In genomic region chr10:111196191-111196590, GRCm38 (mm10) we compare ENCODE assay signal across 22 mouse cellular contexts. TPM values are rescaled to one million over a fixed set of nuclear protein-coding genes. Genes with fewer than 3 reads are reported as not detected.
DNase-seq lines count a peak whose midpoint lies in the region; ATAC-seq and TF ChIP-seq lines count a peak whose summit lies in the region.
"Had no signal": no experiment of that assay in that cellular context is flagged by ENCODE, and none has a peak within 500 bp of the region (broad histone marks: within the 10 kb centered on the region; RNA-seq: fewer than 3 reads in every experiment).

No protein-coding gene starts in this region.

- H3K4me2 ChIP-seq in forebrain, embryonic 15.5 days (replicated peaks): no peak overlapping the region
- H3K4me2 ChIP-seq in forebrain, postnatal 0 days (ENCODE audit: low read depth): no peak overlapping the region
- no peak overlapping the region for H3K4me2 ChIP-seq in liver, embryonic 12.5 days
- no peak overlapping the region for H3K4me2 ChIP-seq in liver, postnatal 0 days (ENCODE audit: low read depth, low read length)
- H3K4me2 ChIP-seq in midbrain, embryonic 13.5 days (replicated peaks): no peak overlapping the region
- no peak overlapping the region for H3K4me2 ChIP-seq in midbrain, postnatal 0 days (ENCODE audit: low read depth, low read length, poor library complexity, severe bottlenecking)
- H3K4me2 ChIP-seq: embryonic facial prominence, embryonic 15.5 days; heart, embryonic 13.5 days; hindbrain, embryonic 13.5 days had no signal

- H3K27me3 ChIP-seq in forebrain, embryonic 15.5 days: no peaks in the 10 kb centered on the region
- no peaks in the 10 kb centered on the region for H3K27me3 ChIP-seq in forebrain, postnatal 0 days (ENCODE audit: insufficient read depth, low read length)
- H3K27me3 ChIP-seq in liver, embryonic 12.5 days (replicated peaks): no peaks in the 10 kb centered on the region
- H3K27me3 ChIP-seq in liver, postnatal 0 days (ENCODE audit: insufficient read depth, low read length): no peaks in the 10 kb centered on the region
- no peaks in the 10 kb centered on the region for H3K27me3 ChIP-seq in midbrain, embryonic 13.5 days
- no peaks in the 10 kb centered on the region for H3K27me3 ChIP-seq in midbrain, postnatal 0 days (ENCODE audit: insufficient read depth, low read length)
- H3K27me3 ChIP-seq: embryonic facial prominence, embryonic 15.5 days; heart, embryonic 13.5 days; hindbrain, embryonic 13.5 days had no signal

- TF ChIP-seq CTCF in forebrain, postnatal 0 days (IDR thresholded peaks at IDR 0.05; ENCODE audit: low read depth): no peak
- TF ChIP-seq CTCF in liver, postnatal 0 days (IDR thresholded peaks at IDR 0.05; ENCODE audit: low read depth): no peak
- no peak for TF ChIP-seq CTCF in midbrain, postnatal 0 days (IDR thresholded peaks at IDR 0.05)

- 92% methylated on average over 2 of the region's 2 CpGs for WGBS in forebrain, embryonic 15.5 days
- WGBS in forebrain, postnatal 0 days: 97% methylated on average over 2 of the region's 2 CpGs
- WGBS in liver, embryonic 12.5 days (ENCODE audit: insufficient replicate concordance): 72% methylated on average over 2 of the region's 2 CpGs
- WGBS in liver, postnatal 0 days (ENCODE audit: insufficient replicate concordance): 71% methylated on average over 2 of the region's 2 CpGs
- 96% methylated on average over 2 of the region's 2 CpGs for WGBS in midbrain, embryonic 13.5 days
- WGBS in midbrain, postnatal 0 days: 97% methylated on average over 2 of the region's 2 CpGs

- no peaks in the 10 kb centered on the region for H3K9me3 ChIP-seq in forebrain, embryonic 15.5 days
- no peaks in the 10 kb centered on the region for H3K9me3 ChIP-seq in forebrain, postnatal 0 days (ENCODE audit: low read length)
- no peaks in the 10 kb centered on the region for H3K9me3 ChIP-seq in liver, embryonic 12.5 days (replicated peaks)
- H3K9me3 ChIP-seq in liver, postnatal 0 days (ENCODE audit: low read length): no peaks in the 10 kb centered on the region
- H3K9me3 ChIP-seq in midbrain, embryonic 13.5 days: no peaks in the 10 kb centered on the region
- no peaks in the 10 kb centered on the region for H3K9me3 ChIP-seq in midbrain, postnatal 0 days (ENCODE audit: low read length)
- H3K9me3 ChIP-seq: embryonic facial prominence, embryonic 15.5 days; G1E; heart, embryonic 13.5 days; hindbrain, embryonic 13.5 days had no signal

- no peak overlapping the region for H3K27ac ChIP-seq in forebrain, embryonic 15.5 days (replicated peaks)
- no peak overlapping the region for H3K27ac ChIP-seq in forebrain, postnatal 0 days (ENCODE audit: low read depth, low read length)
- H3K27ac ChIP-seq in liver, embryonic 12.5 days: no peak overlapping the region
- H3K27ac ChIP-seq in liver, postnatal 0 days (ENCODE audit: low read depth): no peak overlapping the region
- H3K27ac ChIP-seq in midbrain, embryonic 13.5 days: no peak overlapping the region
- H3K27ac ChIP-seq in midbrain, postnatal 0 days (ENCODE audit: low read depth, low read length): no peak overlapping the region
- H3K27ac ChIP-seq: embryonic facial prominence, embryonic 15.5 days; heart, embryonic 13.5 days; hindbrain, embryonic 13.5 days had no signal

- no peak overlapping the region for H3K9ac ChIP-seq in forebrain, embryonic 15.5 days (replicated peaks)
- H3K9ac ChIP-seq in forebrain, postnatal 0 days: no peak overlapping the region
- no peak overlapping the region for H3K9ac ChIP-seq in liver, embryonic 12.5 days
- no peak overlapping the region for H3K9ac ChIP-seq in liver, postnatal 0 days (replicated peaks)
- no peak overlapping the region for H3K9ac ChIP-seq in midbrain, embryonic 13.5 days (replicated peaks)
- no peak overlapping the region for H3K9ac ChIP-seq in midbrain, postnatal 0 days (replicated peaks; ENCODE audit: low read length, poor library complexity, severe bottlenecking)
- H3K9ac ChIP-seq: embryonic facial prominence, embryonic 15.5 days; heart, embryonic 13.5 days; hindbrain, embryonic 13.5 days had no signal

- 0 out of 2 replicates have a peak, but pooled peaks cover 9% of the 10 kb centered on the region for H3K4me1 ChIP-seq in forebrain, embryonic 15.5 days
- H3K4me1 ChIP-seq in forebrain, postnatal 0 days (ENCODE audit: insufficient read depth): no peaks in the 10 kb centered on the region
- peaks cover 25% of the 10 kb centered on the region for H3K4me1 ChIP-seq in liver, embryonic 12.5 days
- peaks cover 2% of the 10 kb centered on the region; the same call in 1 of the 2 replicates for H3K4me1 ChIP-seq in liver, postnatal 0 days (ENCODE audit: insufficient read depth)
- peaks cover 10% of the 10 kb centered on the region for H3K4me1 ChIP-seq in midbrain, embryonic 13.5 days (replicated peaks)
- H3K4me1 ChIP-seq in midbrain, postnatal 0 days (ENCODE audit: insufficient read depth, low read length): no peaks in the 10 kb centered on the region

- no peak for DNase-seq in forebrain, postnatal 0 days
- no peak for DNase-seq in liver, postnatal 0 days
- no peak for DNase-seq in midbrain, postnatal 0 days (ENCODE audit: low spot score)
- no peak for DNase-seq in layer of hippocampus, postnatal 25 days (ENCODE audit: extremely low spot score in 1 of 2, low spot score in 1 of 2)
- DNase-seq: adrenal gland, adult 8-10 months; adrenal gland, postnatal 36 days; B cell, adult 2 months; cerebellum, adult 8-10 months; cerebellum, postnatal 14 days; embryo, embryonic 11 days; gastrocnemius, postnatal 14 days; heart, postnatal 36 days had no signal

- TF ChIP-seq EP300 in liver, postnatal 0 days (IDR thresholded peaks at IDR 0.05; ENCODE audit: low read depth): no peak

- H3K4me3 ChIP-seq in forebrain, embryonic 15.5 days: no peak overlapping the region
- no peak overlapping the region for H3K4me3 ChIP-seq in forebrain, postnatal 0 days (ENCODE audit: low read depth, low read length)
- no peak overlapping the region for H3K4me3 ChIP-seq in liver, embryonic 12.5 days
- H3K4me3 ChIP-seq in liver, postnatal 0 days (ENCODE audit: low read depth, low read length): no peak overlapping the region
- H3K4me3 ChIP-seq in midbrain, embryonic 13.5 days (replicated peaks): no peak overlapping the region
- no peak overlapping the region for H3K4me3 ChIP-seq in midbrain, postnatal 0 days (ENCODE audit: low read depth, low read length)
- H3K4me3 ChIP-seq: embryonic facial prominence, embryonic 15.5 days; erythroblast, embryonic 14.5 days; heart, embryonic 13.5 days; hindbrain, embryonic 13.5 days had no signal

- 0 out of 2 replicates have a peak, but pooled peaks have one; percentile 26 for ATAC-seq in forebrain, embryonic 15.5 days (replicated peaks)
- ATAC-seq in forebrain, postnatal 0 days: no peak
- ATAC-seq in liver, embryonic 12.5 days: peak; percentile 30; the same call in 1 of the 2 replicates
- no peak for ATAC-seq in liver, postnatal 0 days
- ATAC-seq in midbrain, embryonic 13.5 days: 0 out of 2 replicates have a peak, but pooled peaks have one; percentile 14
- ATAC-seq in midbrain, postnatal 0 days (ENCODE audit: low FRiP score): no peak
- ATAC-seq: CD4-positive, CD25-positive, alpha-beta regulatory T cell, adult 4 months; forebrain, embryonic 16.5 days had no signal

- H3K36me3 ChIP-seq in forebrain, embryonic 15.5 days: no peaks in the 10 kb centered on the region
- H3K36me3 ChIP-seq in forebrain, postnatal 0 days (ENCODE audit: insufficient read depth): no peaks in the 10 kb centered on the region
- peaks cover 9% of the 10 kb centered on the region for H3K36me3 ChIP-seq in liver, embryonic 12.5 days
- no peaks in the 10 kb centered on the region for H3K36me3 ChIP-seq in liver, postnatal 0 days (replicated peaks; ENCODE audit: insufficient read depth, low read length)
- no peaks in the 10 kb centered on the region for H3K36me3 ChIP-seq in midbrain, embryonic 13.5 days
- no peaks in the 10 kb centered on the region for H3K36me3 ChIP-seq in midbrain, postnatal 0 days (ENCODE audit: insufficient read depth, low read length)

RNA-seq across cellular contexts. Expression of gene Osbpl8, which starts 31.6 kb away (rescaled TPM):
- polyA plus RNA-seq in forebrain, embryonic 15.5 days (2015; fragmentation: Nextera tagmentation; extraction: Ambion mirVana): 23.1 and 23.8 TPM in 2 replicates
- 81.1 and 89.5 TPM in 2 replicates for total RNA-seq in forebrain, postnatal 0 days (2014; rRNA removed)
- 11.7 and 16.6 TPM in 2 replicates for polyA plus RNA-seq in forebrain, postnatal 0 days (2015; fragmentation: Nextera tagmentation; extraction: Ambion mirVana)
- 11.4 and 12.1 TPM in 2 replicates for polyA plus RNA-seq in liver, embryonic 12.5 days (2016; fragmentation: Nextera tagmentation; extraction: Ambion mirVana)
- polyA plus RNA-seq in liver, postnatal 0 days (2015; fragmentation: Nextera tagmentation; extraction: Ambion mirVana): 5.4 and 5.6 TPM in 2 replicates
- polyA plus RNA-seq in midbrain, embryonic 13.5 days (2015; fragmentation: Nextera tagmentation; extraction: Ambion mirVana): 18.5 and 18.9 TPM in 2 replicates
- 45.6 and 52.9 TPM in 2 replicates for total RNA-seq in midbrain, postnatal 0 days (2014; rRNA removed)
- 10.9 and 15.0 TPM in 2 replicates for polyA plus RNA-seq in midbrain, postnatal 0 days (2015; fragmentation: Nextera tagmentation; extraction: Ambion mirVana)
- 10 to 100 TPM; 58.9 to 59.9 TPM for total RNA-seq in layer of hippocampus, postnatal 25 days (2021)

Comparison
In these comparisons a context has a peak if more than half of its experiments do, and no peak if none do; other contexts are left out.
1. ATAC-seq: peak in forebrain, embryonic 15.5 days (single experiment), liver, embryonic 12.5 days (single experiment) and midbrain, embryonic 13.5 days (single experiment); none in forebrain, postnatal 0 days (single experiment), liver, postnatal 0 days (single experiment) and midbrain, postnatal 0 days (single experiment).